Mouse (Mus musculus) hindbrain, postnatal 0 days (tissue): ENCODE measurements around the gene 4930412O13Rik. TPM values are rescaled to one million over a fixed set of nuclear protein-coding genes. Genes with fewer than 3 reads are reported as not detected.
A peak's percentile ranks its signal among the peaks of the same experiment; 100 is the strongest.

ENCODE experiments used
- ATAC-seq: fragments of 200-750 bp; cut with Nextera tagmentation; 2 replicates; pipeline ENCODE4 v1.8.0; 2017; ENCODE audit warnings: mild to moderate bottlenecking, moderate TSS enrichment, moderate library complexity
- DNase-seq: peaks from one replicate; pipeline ENCODE4 v3.0.0-alpha.2; 2015; ENCODE audit warnings: low spot score
- H3K27ac ChIP-seq: fragments of 300-500 bp; sonication (generic); 2 replicates; pipeline ENCODE4 v1.5.1; 2014; ENCODE audit warnings: mild to moderate bottlenecking
- H3K27me3 ChIP-seq: fragments of 300-500 bp; sonication (generic); 2 replicates; pipeline ENCODE4 v1.6.1; 2014; ENCODE audit warnings: low read length, mixed read lengths; ENCODE audit not compliant: insufficient read depth
- H3K36me3 ChIP-seq: fragments of 300-500 bp; sonication (generic); 2 replicates; pipeline ENCODE4 v1.6.1; 2014; ENCODE audit warnings: low read length, mixed read lengths; ENCODE audit not compliant: insufficient read depth
- H3K4me1 ChIP-seq: fragments of 300-500 bp; sonication (generic); 2 replicates; pipeline ENCODE4 v1.6.1; 2014; ENCODE audit warnings: antibody characterized with exemption, low read length, mixed read lengths; ENCODE audit not compliant: insufficient read depth
- H3K4me2 ChIP-seq: fragments of 300-500 bp; sonication (generic); 2 replicates; pipeline ENCODE4 v1.6.1; 2014; ENCODE audit warnings: low read depth, mild to moderate bottlenecking, low read length, moderate library complexity, mixed read lengths
- H3K4me3 ChIP-seq: fragments of 300-500 bp; sonication (generic); 2 replicates; pipeline ENCODE4 v1.5.1; 2014; ENCODE audit warnings: low read length
- H3K9ac ChIP-seq: fragments of 300-500 bp; sonication (generic); replicated peaks from 2 replicates; pipeline ENCODE4 v1.6.1; 2014; ENCODE audit warnings: mild to moderate bottlenecking, low read length, moderate library complexity, mixed read lengths
- H3K9me3 ChIP-seq: fragments of 300-500 bp; sonication (generic); 2 replicates; pipeline ENCODE4 v1.6.1; 2016; ENCODE audit warnings: low read length, mixed read lengths
- CTCF ChIP-seq: IDR thresholded peaks from 2 replicates; pipeline ENCODE4 v1.5.1; 2016; ENCODE audit warnings: antibody characterized with exemption, control low read depth, low read depth
- WGBS: fragments of 180-500 bp; shearing (Covaris S2); extraction: QIAGEN DNeasy Blood & Tissue Kit; methylation state at CpG from one replicate; pipeline ENCODE4 v1.1.7; 2014; 5-methylcytosine and 5-hydroxymethylcytosine counted together
- polyA plus RNA-seq: library from polyadenylated mRNA; unstranded; fragments of >200 nt; fragmentation: Nextera tagmentation; extraction: Ambion mirVana; gene quantifications from 2 replicates; pipeline ENCODE4 v1.2.1, GENCODE M21; 2015
- total RNA-seq: library from RNA; depleted of rRNA; stranded (reverse); fragments of >200 nt; gene quantifications from 2 replicates; pipeline ENCODE4 v1.2.3, GENCODE M21; 2014

Gene 4930412O13Rik
- total and polyA plus RNA-seq, 2 experiments from 2014 or later: 0.75 TPM; not detected in 1

GRCm38 (mm10) chr2:9867092-9867825 lies 13.8 kb upstream of the 4930412O13Rik start:
- H3K9ac ChIP-seq: no peak overlapping the region
- no peak for ATAC-seq
- no peak overlapping the region for H3K4me3 ChIP-seq
- no peaks in the 10 kb centered on the region for H3K4me1 ChIP-seq
- no peak overlapping the region for H3K27ac ChIP-seq
- no peaks in the 10 kb centered on the region for H3K9me3 ChIP-seq
- no peak for DNase-seq
- TF ChIP-seq CTCF: no peak
- WGBS: 78% methylated on average over 12 of the region's 12 CpGs
- H3K36me3 ChIP-seq: no peaks in the 10 kb centered on the region
- H3K4me2 ChIP-seq: no peak overlapping the region
- H3K27me3 ChIP-seq: peaks cover 15% of the 10 kb centered on the region; the same call in 1 of the 2 replicates

- no peak overlapping the region for H3K9ac ChIP-seq
- H3K4me2 ChIP-seq: no peak overlapping the region
- H3K27ac ChIP-seq: no peak overlapping the region
- no peak for TF ChIP-seq CTCF
- no peak overlapping the region for H3K4me3 ChIP-seq
- no peaks in the 10 kb centered on the region for H3K4me1 ChIP-seq
- no peak for ATAC-seq
- H3K36me3 ChIP-seq: no peaks in the 10 kb centered on the region
- WGBS: 37% methylated on average over 4 of the region's 4 CpGs
- no peak for DNase-seq
- H3K27me3 ChIP-seq: peaks cover 39% of the 10 kb centered on the region; the same call in 1 of the 2 replicates
- no peaks in the 10 kb centered on the region for H3K9me3 ChIP-seq
Measured at GRCm38 (mm10) chr2:9871141-9871716, 9.8 kb upstream of the 4930412O13Rik start.

DNA sequence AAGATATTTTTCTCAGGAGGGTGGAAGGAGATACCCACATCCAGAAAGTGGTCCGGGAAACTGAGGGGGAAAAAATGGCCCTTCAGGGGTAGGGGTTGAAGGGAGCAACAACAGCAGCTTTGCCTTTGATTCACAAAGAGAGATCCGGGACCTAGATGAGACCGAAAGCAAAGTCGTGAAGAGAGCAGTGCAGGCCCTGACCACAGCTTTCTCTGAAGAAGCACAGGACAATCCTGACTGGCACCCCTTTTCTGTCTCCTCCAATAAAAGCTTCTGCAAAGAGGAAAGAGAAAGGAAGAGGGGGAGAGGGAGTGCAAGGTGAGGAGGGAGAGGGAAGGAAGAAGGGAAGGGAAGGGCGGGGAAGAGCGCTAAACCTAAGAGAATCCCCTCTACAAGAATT lies 9.3 kb upstream of the 4930412O13Rik start:
- Histone ChIP-seq H3K4me3 (no peak overlapping the region), H3K36me3 (no peaks in the 10 kb centered on the region), H3K4me2 (peak overlapping the region; percentile 32), H3K27ac (no peak overlapping the region), H3K9ac (no peak overlapping the region), H3K4me1 (no peaks in the 10 kb centered on the region), H3K9me3 (no peaks in the 10 kb centered on the region), H3K27me3 (peaks cover 39% of the 10 kb centered on the region; the same call in 1 of the 2 replicates)
- ATAC-seq (no peak), DNase-seq (no peak)
- WGBS: 44% methylated on average over 6 of the region's 6 CpGs
- no peak for TF ChIP-seq CTCF

DNA sequence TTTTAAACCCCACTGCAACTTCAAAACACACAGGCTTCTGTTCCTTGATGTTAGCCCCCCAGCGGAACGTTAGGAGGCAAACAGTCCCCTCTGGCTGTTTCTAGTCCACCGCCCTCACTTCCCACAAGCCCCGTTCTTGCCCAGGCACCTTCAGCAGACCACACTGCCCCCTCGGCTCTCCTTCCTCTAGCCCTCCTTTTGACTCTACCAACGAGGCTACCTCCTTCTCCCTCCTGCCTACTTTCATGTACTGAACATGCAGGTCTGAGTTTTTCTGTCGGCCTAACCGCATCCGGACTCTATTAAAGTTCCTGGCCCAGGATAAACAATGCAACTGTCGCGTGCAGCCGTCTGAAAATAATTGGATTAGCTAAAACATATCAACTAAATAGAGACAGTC lies 8.4 kb upstream of the 4930412O13Rik start:
- Histone ChIP-seq H3K27ac (no peak overlapping the region), H3K4me1 (no peaks in the 10 kb centered on the region), H3K36me3 (no peaks in the 10 kb centered on the region), H3K4me3 (no peak overlapping the region; the same call in 1 of the 2 replicates), H3K4me2 (peak overlapping the region; percentile 32), H3K27me3 (peaks cover 44% of the 10 kb centered on the region; the same call in 1 of the 2 replicates), H3K9me3 (no peaks in the 10 kb centered on the region), H3K9ac (no peak overlapping the region)
- no peak for TF ChIP-seq CTCF
- ATAC-seq: no peak
- DNase-seq: no peak
- 5% methylated on average over 12 of the region's 12 CpGs for WGBS

DNA sequence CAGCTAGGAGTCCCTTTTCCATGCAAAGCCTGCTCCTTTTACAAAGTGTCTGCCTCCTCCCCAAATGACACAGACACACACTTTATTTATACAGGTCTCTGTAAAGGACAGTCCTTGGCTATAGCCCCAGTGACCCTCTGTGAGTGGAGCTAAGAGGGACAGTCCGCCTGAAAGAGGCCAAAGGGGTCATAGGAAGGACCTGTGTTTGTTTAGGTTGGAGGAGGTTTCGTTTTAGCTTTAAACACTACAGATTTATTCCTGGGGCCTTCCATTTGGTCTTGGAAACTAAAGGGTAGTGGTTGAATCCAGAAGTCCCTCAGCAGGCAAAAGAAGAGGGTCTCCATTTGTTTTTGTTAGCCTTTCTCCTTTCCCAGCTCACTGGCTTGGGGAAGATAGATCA lies 7.3 kb upstream of the 4930412O13Rik start:
- Histone ChIP-seq H3K9me3 (no peaks in the 10 kb centered on the region), H3K4me3 (no peak overlapping the region), H3K27me3 (peaks cover 48% of the 10 kb centered on the region; the same call in 1 of the 2 replicates), H3K4me1 (no peaks in the 10 kb centered on the region), H3K9ac (no peak overlapping the region), H3K27ac (no peak overlapping the region), H3K4me2 (0 out of 2 replicates have a peak overlapping the region, but pooled peaks have one; percentile 2), H3K36me3 (no peaks in the 10 kb centered on the region)
- DNase-seq (no peak), ATAC-seq (no peak)
- WGBS: 26% methylated on average over 2 of the region's 2 CpGs
- no peak for TF ChIP-seq CTCF

DNA sequence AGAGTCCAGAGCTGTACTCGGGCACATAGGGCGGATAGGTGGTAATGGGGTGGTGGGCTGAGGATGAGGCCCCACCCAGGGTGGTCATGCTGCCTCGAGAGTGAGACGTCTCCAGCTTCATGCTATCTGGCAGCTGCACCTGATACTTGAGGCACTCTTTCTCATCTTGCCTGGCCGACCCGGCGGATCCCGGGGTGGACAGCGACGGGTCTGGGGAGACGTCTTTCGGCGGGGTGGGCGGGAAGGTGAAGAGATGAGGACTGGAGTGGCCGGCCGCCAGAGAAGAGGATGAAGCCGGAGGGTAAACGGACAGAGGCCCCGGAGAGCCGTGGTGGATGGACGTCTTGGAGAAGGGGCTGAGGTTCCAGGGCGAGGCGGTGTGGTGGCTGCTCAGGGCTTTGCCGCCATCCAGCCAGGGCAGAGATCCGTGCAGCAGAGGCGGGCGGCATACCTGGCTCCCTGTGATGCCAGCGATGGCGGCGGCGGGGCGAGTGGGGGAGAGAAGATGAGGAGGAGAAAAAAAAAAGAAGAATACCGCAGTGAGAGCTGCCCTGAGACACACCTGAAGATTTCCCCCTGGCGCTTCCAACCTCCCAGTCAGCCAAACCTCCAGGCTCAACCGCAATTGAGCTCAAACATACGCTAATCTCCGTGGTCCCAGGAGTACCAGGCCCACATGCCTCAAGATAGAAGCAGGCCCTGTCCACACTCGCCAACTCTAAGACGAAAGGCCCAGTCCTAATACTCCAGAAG lies 6.4 kb upstream of the 4930412O13Rik start:
- no peak for TF ChIP-seq CTCF
- Histone ChIP-seq H3K4me1 (no peaks in the 10 kb centered on the region), H3K27ac (no peak overlapping the region), H3K9ac (no peak overlapping the region), H3K36me3 (no peaks in the 10 kb centered on the region), H3K4me2 (peak overlapping the region; percentile 31), H3K4me3 (peak overlapping the region; percentile 20), H3K27me3 (peaks cover 53% of the 10 kb centered on the region; the same call in 1 of the 2 replicates), H3K9me3 (no peaks in the 10 kb centered on the region)
- DNase-seq (no peak), ATAC-seq (no peak)
- WGBS: 12% methylated on average over 37 of the region's 39 CpGs
